Mouse (Mus musculus): ENCODE measurements around the gene Pdf. TPM values are rescaled to one million over a fixed set of nuclear protein-coding genes. Genes with fewer than 3 reads are reported as not detected.

Gene Pdf
- total and polyA plus RNA-seq, 3 experiments: 36.0 to 43.6 TPM; not detected in 1

GRCm38 (mm10) chr8:107074128-107074527 is 25.7 kb upstream of the Pdf start:
- Histone ChIP-seq H3K9me3 (replicated peaks; ENCODE audit: insufficient read depth, low read length) (no peaks in the 10 kb centered on the region), H3K4me3 (ENCODE audit: control insufficient read depth in 1 of 2, insufficient read depth in 1 of 2, low read depth in 2 of 2, low read length in 2 of 2) (no peak overlapping the region), H3K27me3 (ENCODE audit: control insufficient read depth in 1 of 2, insufficient read depth in 2 of 2, low read length in 2 of 2) (no peaks in the 10 kb centered on the region), H3K9ac (ENCODE audit: control insufficient read depth, low read depth, low read length, poor library complexity, severe bottlenecking) (no peak overlapping the region), H3K79me2 (ENCODE audit: control insufficient read depth, insufficient read depth, low read length, poor library complexity) (no peaks in the 10 kb centered on the region), H3K4me1 (ENCODE audit: control insufficient read depth in 1 of 2, insufficient read depth in 2 of 2, low read length in 2 of 2) (no peaks in the 10 kb centered on the region), H3K27ac (ENCODE audit: control insufficient read depth, low read depth, low read length) (no peak overlapping the region), H3K36me3 (ENCODE audit: control insufficient read depth in 1 of 2, insufficient read depth in 2 of 2, low read length in 2 of 2) (peaks cover 0 to 11% of the 10 kb centered on the region in 2 experiments; a peak in 2 of 4 replicates)
- no peak for TF ChIP-seq CTCF (IDR thresholded peaks at IDR 0.05 in 2 of 3, conservative IDR thresholded peaks at IDR 0.05 in 1 of 3; ENCODE audit: control insufficient read depth in 1 of 3, insufficient read depth in 1 of 3, low read depth in 2 of 3, low read length in 3 of 3, poor library complexity in 1 of 3, severe bottlenecking in 1 of 3)
- TF ChIP-seq JUND (IDR thresholded peaks at IDR 0.05; ENCODE audit: low read depth, low read length): no peak
- TF ChIP-seq SIN3A (IDR thresholded peaks at IDR 0.05; ENCODE audit: low read length): no peak
- no peak for TF ChIP-seq USF2 (IDR thresholded peaks at IDR 0.05; ENCODE audit: borderline replicate concordance in 1 of 2, insufficient read depth in 1 of 2, low read depth in 1 of 2, low read length in 2 of 2)
- TF ChIP-seq MYC (IDR thresholded peaks at IDR 0.05; ENCODE audit: low read depth, low read length): no peak
- TF ChIP-seq GABPA (IDR thresholded peaks at IDR 0.05; ENCODE audit: low read depth, low read length): no peak
- TF ChIP-seq TCF12 (IDR thresholded peaks at IDR 0.05; ENCODE audit: low read depth, low read length): no peak
- TF ChIP-seq NRF1 (IDR thresholded peaks at IDR 0.05; ENCODE audit: insufficient read depth, low read depth, low read length, poor library complexity, severe bottlenecking): no peak
- no peak for TF ChIP-seq ZKSCAN1 (IDR thresholded peaks at IDR 0.05; ENCODE audit: low read depth, low read length)
- TF ChIP-seq MYB (IDR thresholded peaks at IDR 0.05; ENCODE audit: low read depth, low read length): no peak
- no peak for TF ChIP-seq MAX (IDR thresholded peaks at IDR 0.05; ENCODE audit: low read length)
- no peak for TF ChIP-seq TBP (IDR thresholded peaks at IDR 0.05; ENCODE audit: low read depth, low read length)
- no peak for TF ChIP-seq CHD1 (IDR thresholded peaks at IDR 0.05; ENCODE audit: low read depth, low read length)
- TF ChIP-seq ZC3H11A (IDR thresholded peaks at IDR 0.05; ENCODE audit: low read depth, low read length): no peak
- no peak for TF ChIP-seq MXI1 (IDR thresholded peaks at IDR 0.05; ENCODE audit: low read depth, low read length)
- TF ChIP-seq RCOR1 (IDR thresholded peaks at IDR 0.05; ENCODE audit: low read depth, low read length): no peak
- no peak for TF ChIP-seq MAZ (IDR thresholded peaks at IDR 0.05; ENCODE audit: low read depth, low read length)
- no peak for TF ChIP-seq POLR2AphosphoS2 (IDR thresholded peaks at IDR 0.05; ENCODE audit: low read length)
- no peak for DNase-seq (ENCODE audit: low read depth, low spot score)

- H3K27ac ChIP-seq (ENCODE audit: control insufficient read depth, low read depth, low read length): no peak overlapping the region
- DNase-seq (ENCODE audit: low read depth, low spot score): no peak
- H3K9me3 ChIP-seq (replicated peaks; ENCODE audit: insufficient read depth, low read length): no peaks in the 10 kb centered on the region
- H3K36me3 ChIP-seq (ENCODE audit: control insufficient read depth in 1 of 2, insufficient read depth in 2 of 2, low read length in 2 of 2): peaks cover 0 to 11% of the 10 kb centered on the region in 2 experiments; a peak in 2 of 4 replicates
- H3K9ac ChIP-seq (ENCODE audit: control insufficient read depth, low read depth, low read length, poor library complexity, severe bottlenecking): no peak overlapping the region
- no peaks in the 10 kb centered on the region for H3K27me3 ChIP-seq (ENCODE audit: control insufficient read depth in 1 of 2, insufficient read depth in 2 of 2, low read length in 2 of 2)
- TF ChIP-seq NRF1 (IDR thresholded peaks at IDR 0.05; ENCODE audit: insufficient read depth, low read depth, low read length, poor library complexity, severe bottlenecking) (no peak), KAT2A (conservative IDR thresholded peaks at IDR 0.05; ENCODE audit: low read depth, low read length) (no peak), ETS1 (IDR thresholded peaks at IDR 0.05; ENCODE audit: low read depth, low read length) (no peak), CHD1 (IDR thresholded peaks at IDR 0.05; ENCODE audit: low read depth, low read length) (no peak), SMC3 (IDR thresholded peaks at IDR 0.05; ENCODE audit: low read depth, low read length) (no peak), SIN3A (IDR thresholded peaks at IDR 0.05; ENCODE audit: low read length) (no peak), MAFK (IDR thresholded peaks at IDR 0.05; ENCODE audit: borderline replicate concordance, low read depth, low read length) (no peak), MXI1 (IDR thresholded peaks at IDR 0.05; ENCODE audit: low read depth, low read length) (no peak), MEF2A (IDR thresholded peaks at IDR 0.05; ENCODE audit: extremely low read depth, insufficient replicate concordance, low read depth, low read length, poor library complexity, severe bottlenecking) (no peak), ZMIZ1 (IDR thresholded peaks at IDR 0.05; ENCODE audit: low read depth, low read length) (no peak), HCFC1 (IDR thresholded peaks at IDR 0.05; ENCODE audit: low read depth, low read length) (no peak), POLR2AphosphoS2 (IDR thresholded peaks at IDR 0.05; ENCODE audit: low read length) (no peak), JUND (IDR thresholded peaks at IDR 0.05; ENCODE audit: low read depth, low read length) (no peak), ZC3H11A (IDR thresholded peaks at IDR 0.05; ENCODE audit: low read depth, low read length) (no peak), GATA1 (IDR thresholded peaks at IDR 0.05; ENCODE audit: low read depth, low read length) (no peak), MYB (IDR thresholded peaks at IDR 0.05; ENCODE audit: low read depth, low read length) (no peak), EP300 (IDR thresholded peaks at IDR 0.05; ENCODE audit: low read depth in 1 of 2, low read length in 2 of 2) (no peak), UBTF (IDR thresholded peaks at IDR 0.05; ENCODE audit: borderline replicate concordance, insufficient read depth, low read depth, low read length) (no peak), POLR2AphosphoS5 (IDR thresholded peaks at IDR 0.05; ENCODE audit: borderline replicate concordance, low read depth, low read length) (no peak), TCF12 (IDR thresholded peaks at IDR 0.05; ENCODE audit: low read depth, low read length) (no peak)
- H3K4me3 ChIP-seq (ENCODE audit: control insufficient read depth in 1 of 2, insufficient read depth in 1 of 2, low read depth in 2 of 2, low read length in 2 of 2): no peak overlapping the region
- no peaks in the 10 kb centered on the region for H3K79me2 ChIP-seq (ENCODE audit: control insufficient read depth, insufficient read depth, low read length, poor library complexity)
- H3K4me1 ChIP-seq (ENCODE audit: control insufficient read depth in 1 of 2, insufficient read depth in 2 of 2, low read length in 2 of 2): no peaks in the 10 kb centered on the region
These were observed 25.3 kb upstream of the Pdf start for GRCm38 (mm10) chr8:107073706-107074105.

All from MEL (cell line).